Mouse (Mus musculus) thymus, adult 2 months (tissue): ENCODE data around the gene Rerg. TPM values are rescaled to one million over a fixed set of nuclear protein-coding genes. Genes with fewer than 3 reads are reported as not detected.

Experiments
- DNase-seq: peaks from one replicate; pipeline ENCODE4 v3.0.0; 2021
- H3K27ac ChIP-seq: fragments of 200-500 bp; 2 replicates; pipeline ENCODE4 v1.5.1; 2012; ENCODE audit warnings: low read length, control low read depth; ENCODE audit not compliant: control insufficient read depth, insufficient read depth
- H3K27me3 ChIP-seq: fragments of 200-500 bp; 2 replicates; pipeline ENCODE4 v1.6.1; 2012; ENCODE audit warnings: mild to moderate bottlenecking, low read length, moderate library complexity, mixed read lengths; ENCODE audit not compliant: control insufficient read depth, insufficient read depth
- H3K36me3 ChIP-seq: fragments of 200-500 bp; 2 replicates; pipeline ENCODE4 v1.6.1; 2012; ENCODE audit warnings: mild to moderate bottlenecking, low read length, moderate library complexity; ENCODE audit not compliant: control insufficient read depth, insufficient read depth
- H3K4me1 ChIP-seq: fragments of 200-500 bp; replicated peaks from 2 replicates; pipeline ENCODE4 v1.6.1; 2012; ENCODE audit warnings: low read length; ENCODE audit not compliant: control insufficient read depth, insufficient read depth
- H3K4me3 ChIP-seq: fragments of 200-500 bp; 2 replicates; pipeline ENCODE4 v1.5.1; 2012; ENCODE audit warnings: mild to moderate bottlenecking, low read length, control low read depth, moderate library complexity; ENCODE audit not compliant: control insufficient read depth, insufficient read depth
- CTCF ChIP-seq: fragments of 200-500 bp; IDR thresholded peaks from 2 replicates; pipeline ENCODE4 v1.5.1; 2012; ENCODE audit warnings: mild to moderate bottlenecking, control low read depth, low read length, moderate library complexity, borderline replicate concordance; ENCODE audit not compliant: control insufficient read depth, poor library complexity, insufficient read depth; ENCODE audit errors: extremely low read depth
- POLR2A ChIP-seq: fragments of 200-500 bp; IDR thresholded peaks from 2 replicates; pipeline ENCODE4 v1.6.1; 2012; ENCODE audit warnings: mild to moderate bottlenecking, low read length, control low read depth, moderate library complexity; ENCODE audit not compliant: control insufficient read depth, poor library complexity, insufficient read depth; ENCODE audit errors: extremely low read depth
- WGBS: fragments of 180-500 bp; shearing (Covaris S2); methylation state at CpG from one replicate; pipeline ENCODE4 v1.1.7; 2018; 5-methylcytosine and 5-hydroxymethylcytosine counted together
- polyA plus RNA-seq: library from polyadenylated mRNA; depleted of rRNA; stranded (reverse); fragments of >200 nt; gene quantifications from 2 replicates; pipeline ENCODE4 v1.2.3, GENCODE M21; 2012

The Rerg gene
- polyA plus RNA-seq, 1 experiment = 0.49 TPM

DNA sequence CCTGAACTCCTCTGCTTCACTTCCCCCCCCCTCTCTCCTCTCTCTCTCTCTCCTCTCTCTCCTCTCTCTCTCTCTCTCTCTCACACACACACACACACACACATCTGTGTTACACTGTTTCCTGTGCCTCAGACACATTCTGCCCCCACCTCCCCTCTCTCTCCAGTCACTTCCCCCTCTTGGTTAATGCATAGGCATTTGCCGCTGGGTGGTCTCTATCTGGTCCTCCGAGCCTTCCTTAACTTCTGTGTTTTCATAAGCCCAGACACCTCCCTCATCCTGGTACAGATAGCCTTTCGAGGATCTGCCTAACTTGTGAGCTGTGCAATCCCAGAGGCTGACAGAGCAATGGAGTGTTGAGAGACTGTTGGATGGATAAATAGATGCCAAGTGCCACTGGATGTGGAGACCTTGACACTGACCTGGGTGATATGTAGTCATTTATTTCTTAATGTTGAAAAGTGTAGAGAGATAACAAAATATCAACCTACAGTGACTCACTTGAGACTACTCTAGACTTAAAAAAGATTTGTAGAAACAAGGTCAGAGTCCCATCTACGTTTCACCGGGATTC lies 29.0 kb downstream of the Rerg start:
- DNase-seq = peak; percentile 4
- Histone ChIP-seq H3K27ac (no peak overlapping the region), H3K27me3 (no peaks in the 10 kb centered on the region), H3K4me1 (no peaks in the 10 kb centered on the region), H3K4me3 (no peak overlapping the region), H3K36me3 (no peaks in the 10 kb centered on the region)
- WGBS = 50% methylated on average over 5 of the region's 5 CpGs
- TF ChIP-seq CTCF (no peak), POLR2A (no peak)

DNA sequence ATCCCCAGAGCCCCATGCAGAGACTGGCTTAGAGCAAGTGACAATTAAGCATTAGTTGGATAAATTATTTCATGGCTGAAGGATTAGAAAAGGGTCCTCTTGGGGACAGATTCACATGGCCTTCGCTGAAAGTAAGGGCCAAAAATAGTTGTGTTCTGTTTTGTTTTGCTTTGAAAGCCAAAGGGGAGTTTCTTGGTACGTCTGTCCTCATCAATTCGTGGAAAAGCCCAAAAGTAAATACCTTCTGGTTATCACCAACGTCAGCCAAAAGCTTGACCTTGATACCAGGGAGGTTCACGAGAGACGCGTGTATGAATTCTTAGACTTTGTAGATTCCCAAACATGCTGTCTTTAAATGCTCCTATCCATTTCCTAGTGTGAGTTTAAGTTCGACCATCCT lies 31.5 kb downstream of the Rerg start:
- Histone ChIP-seq H3K4me1 (no peaks in the 10 kb centered on the region), H3K27ac (no peak overlapping the region), H3K36me3 (no peaks in the 10 kb centered on the region), H3K4me3 (no peak overlapping the region), H3K27me3 (no peaks in the 10 kb centered on the region)
- no peak for DNase-seq
- WGBS = 91% methylated on average over 8 of the region's 8 CpGs
- no peak for TF ChIP-seq CTCF

DNA sequence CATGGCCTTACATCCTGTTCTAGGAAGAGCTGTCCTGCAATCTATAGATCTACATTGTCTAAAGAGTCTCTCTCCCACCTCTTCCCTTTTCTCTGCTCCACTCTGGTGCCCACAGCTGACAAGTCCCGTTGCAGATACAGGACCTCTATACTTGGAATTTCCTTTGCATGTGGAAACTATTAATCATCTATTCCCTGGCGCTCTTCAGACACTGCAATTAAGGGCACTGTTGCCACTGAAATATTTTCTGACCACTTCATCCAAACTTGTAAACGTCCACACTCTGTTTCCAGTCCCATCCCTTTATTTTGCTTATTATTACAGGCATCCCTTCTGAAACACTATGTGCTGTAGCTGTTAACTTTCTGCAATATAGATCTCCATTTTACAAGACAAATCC lies 31.9 kb downstream of the Rerg start:
- TF ChIP-seq POLR2A (no peak), CTCF (no peak)
- Histone ChIP-seq H3K36me3 (no peaks in the 10 kb centered on the region), H3K27me3 (no peaks in the 10 kb centered on the region), H3K4me3 (no peak overlapping the region), H3K27ac (no peak overlapping the region), H3K4me1 (no peaks in the 10 kb centered on the region)
- no peak for DNase-seq
- WGBS = 85% methylated on average over 3 of the region's 3 CpGs

DNA sequence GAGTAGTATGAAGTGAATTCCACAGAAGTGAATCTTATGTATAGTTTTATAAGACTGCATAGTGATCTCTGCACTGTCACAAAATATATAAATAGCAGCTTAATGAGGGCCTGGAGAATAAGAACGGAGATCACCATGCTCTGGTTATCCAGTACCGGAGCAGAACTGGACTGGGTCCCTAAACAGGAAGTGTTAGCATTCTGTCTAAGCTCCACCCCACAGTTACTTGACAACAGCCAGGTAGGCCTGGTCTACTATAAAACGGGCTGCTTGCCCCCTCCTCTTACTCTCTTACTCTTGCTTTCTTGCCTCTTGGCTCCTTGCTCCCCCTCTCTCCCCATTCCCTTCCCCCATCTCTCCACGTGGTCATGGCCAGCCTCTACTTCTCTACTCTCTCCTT lies 33.9 kb downstream of the Rerg start:
- Histone ChIP-seq H3K4me1 (no peaks in the 10 kb centered on the region), H3K27me3 (no peaks in the 10 kb centered on the region), H3K4me3 (no peak overlapping the region), H3K36me3 (no peaks in the 10 kb centered on the region), H3K27ac (no peak overlapping the region)
- 84% methylated on average over 4 of the region's 4 CpGs for WGBS
- no peak for DNase-seq
- no peak for TF ChIP-seq POLR2A

DNA sequence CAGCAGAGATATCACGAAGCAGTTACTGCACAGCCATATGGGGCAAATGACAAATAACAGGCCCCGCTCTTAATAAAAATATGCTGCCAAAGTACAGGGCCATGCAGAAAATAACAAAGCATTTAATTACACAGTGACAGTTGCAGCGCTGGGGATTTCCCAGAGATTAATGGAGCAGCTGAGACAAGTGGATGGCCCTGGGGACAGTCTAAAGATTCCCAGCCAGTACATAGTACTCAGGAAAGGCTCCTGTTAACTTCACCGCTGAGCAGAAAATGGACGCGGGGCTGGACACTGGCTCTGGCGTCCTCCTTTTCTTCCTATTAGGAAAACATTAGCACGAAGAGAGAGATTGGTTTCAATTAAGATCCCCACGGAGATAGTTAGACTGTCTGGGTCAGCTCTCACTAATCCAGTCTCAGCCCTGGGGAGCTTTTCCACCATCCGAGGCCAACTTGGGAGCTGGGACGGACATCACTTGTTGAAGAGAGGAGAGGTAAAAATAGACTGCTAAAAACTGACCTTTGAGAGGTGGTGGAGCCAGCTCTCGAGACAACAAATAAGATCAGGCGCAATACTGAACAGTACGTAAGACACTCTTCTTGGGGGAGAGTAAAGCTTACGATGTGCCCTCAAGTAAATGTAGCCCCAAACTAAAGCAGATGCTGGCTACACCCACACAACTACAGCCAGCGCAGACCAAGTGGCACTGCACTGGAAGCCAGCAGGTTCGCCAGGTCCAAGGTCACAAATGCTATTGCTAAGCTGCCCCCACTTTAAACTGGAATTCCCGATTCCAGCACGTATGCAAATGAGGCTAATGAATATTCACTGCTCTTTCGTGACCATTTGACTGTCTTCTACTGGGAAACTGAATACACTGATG lies 34.5 kb downstream of the Rerg start:
- Histone ChIP-seq H3K4me1 (no peaks in the 10 kb centered on the region), H3K27me3 (no peaks in the 10 kb centered on the region), H3K36me3 (no peaks in the 10 kb centered on the region), H3K27ac (no peak overlapping the region), H3K4me3 (no peak overlapping the region)
- WGBS = 92% methylated on average over 20 of the region's 20 CpGs
- no peak for DNase-seq
- TF ChIP-seq POLR2A = no peak
- TF ChIP-seq CTCF = no peak

DNA sequence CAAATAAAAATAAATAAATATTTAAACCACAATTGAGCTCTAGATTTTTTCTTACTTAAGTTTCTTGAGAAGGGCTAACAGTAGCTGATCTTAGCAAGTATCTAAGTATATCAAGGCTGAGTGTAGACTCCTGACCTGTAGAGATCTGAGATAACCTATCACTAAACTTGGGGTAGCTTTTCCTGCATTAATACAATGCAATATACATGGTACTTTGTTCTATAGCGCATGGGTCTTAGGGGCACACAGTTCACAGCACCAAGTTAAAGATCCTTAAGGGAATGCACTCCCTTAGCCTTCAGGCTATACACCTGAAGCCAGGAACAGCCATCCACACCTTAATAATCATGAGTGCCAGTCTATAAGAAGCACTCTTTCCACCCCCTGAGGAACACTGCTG lies 38.5 kb downstream of the Rerg start:
- WGBS = 98% methylated on average over 1 of the region's 1 CpGs
- Histone ChIP-seq H3K4me1 (no peaks in the 10 kb centered on the region), H3K27ac (no peak overlapping the region), H3K27me3 (no peaks in the 10 kb centered on the region), H3K4me3 (no peak overlapping the region), H3K36me3 (no peaks in the 10 kb centered on the region)
- DNase-seq = no peak
- TF ChIP-seq POLR2A (no peak), CTCF (no peak)
